Mouse (Mus musculus): ENCODE data around the gene Zfp775.
"Not testable (repeated sequence)": the region's sequence is repeated elsewhere in the genome, so short reads cannot be mapped to it uniquely, and the experiment has no call there.

Zfp775 gene

DNA sequence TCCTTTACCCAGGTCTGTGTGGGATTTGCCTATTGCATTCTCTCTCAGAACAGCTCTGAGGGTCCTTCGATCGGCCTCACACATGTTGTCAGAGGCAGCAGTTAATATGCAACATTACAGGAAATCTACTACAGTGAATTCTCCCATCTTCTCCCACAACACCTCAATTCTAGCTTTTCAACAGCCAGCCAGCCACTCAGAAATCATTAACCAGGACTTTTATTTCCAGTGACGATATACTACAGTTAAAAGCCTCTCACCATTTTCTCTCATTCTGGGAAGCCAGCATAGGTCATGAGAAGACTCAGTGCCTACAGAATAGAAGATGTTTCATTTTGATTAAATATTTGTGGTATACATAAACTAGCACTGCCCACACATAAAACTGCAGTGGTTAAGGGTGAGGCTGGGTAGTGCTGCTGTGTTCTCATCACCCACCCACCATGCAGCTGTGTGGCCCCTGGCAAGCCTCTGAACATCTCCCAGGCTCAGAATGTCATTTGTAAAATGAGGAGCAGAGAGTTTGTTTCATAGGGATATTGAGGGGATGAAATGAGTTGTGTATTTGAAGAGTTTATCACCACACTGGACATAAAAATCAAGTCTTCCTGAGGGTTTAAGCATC lies 10.5 kb upstream of the Zfp775 start:
- no peak for DNase-seq (ENCODE audit: low spot score)

DNA sequence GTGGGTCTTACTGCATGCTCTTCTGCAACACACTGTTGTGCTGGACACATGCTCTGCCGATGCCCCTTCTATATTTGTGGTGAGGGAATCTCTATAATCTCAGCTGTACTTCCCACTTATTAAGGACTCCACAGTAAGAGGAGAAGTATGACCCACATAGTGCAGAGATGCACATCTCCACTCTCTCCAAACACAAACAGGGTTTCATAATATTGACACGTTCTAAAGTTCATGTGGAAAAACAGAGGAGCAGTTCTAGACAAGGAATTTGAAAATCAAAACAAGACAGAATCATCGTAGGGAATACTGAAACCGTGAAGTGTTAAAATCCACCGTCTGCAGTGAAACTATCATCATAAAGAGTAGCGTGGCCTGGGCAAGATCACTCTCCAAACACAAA lies 10.0 kb upstream of the Zfp775 start:
- no peak for DNase-seq (ENCODE audit: low spot score)

DNA sequence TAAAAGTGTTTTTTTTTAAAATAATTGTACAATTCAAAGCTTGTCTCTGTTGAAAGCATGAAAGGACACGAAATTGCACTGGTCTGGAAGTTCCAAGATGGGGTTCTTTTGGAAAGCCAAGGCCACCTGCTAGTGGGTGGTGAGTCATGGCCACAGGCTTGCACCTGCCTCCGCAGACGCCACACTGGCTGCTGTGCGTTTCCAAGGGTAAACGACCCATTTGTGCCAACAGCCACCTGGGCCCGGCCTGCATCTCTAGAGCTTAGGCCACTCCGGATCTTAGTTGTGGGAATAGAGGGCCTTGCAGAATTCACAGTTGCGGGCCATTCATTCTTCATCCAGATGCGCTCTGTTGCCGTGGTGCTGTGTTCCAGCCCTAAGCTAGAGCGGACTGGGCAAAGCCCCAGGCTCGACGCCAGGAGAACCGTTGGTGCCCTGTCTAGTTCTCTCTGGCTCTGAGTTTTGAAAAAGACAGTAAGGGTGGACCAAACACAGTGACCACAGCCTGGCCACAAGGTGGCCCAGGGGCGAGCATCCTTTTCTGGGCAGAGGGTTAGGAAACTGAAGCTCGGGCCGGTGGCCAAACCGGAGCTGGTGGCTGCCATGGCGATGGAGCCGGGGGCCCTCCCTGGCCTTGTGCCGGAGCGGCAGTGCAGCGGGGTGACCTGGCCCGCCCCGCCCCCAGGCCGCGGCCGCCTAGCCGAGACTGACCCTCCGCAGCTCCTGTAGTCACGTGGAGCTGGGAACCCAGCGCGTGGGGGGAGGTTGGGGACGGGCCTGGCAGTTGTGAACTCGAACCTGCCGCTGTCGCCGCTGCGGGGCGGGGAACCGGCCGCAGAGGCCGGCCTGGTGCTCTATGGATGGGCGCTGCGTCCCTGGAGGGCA lies 8.5 kb upstream of the Zfp775 start, which contains the start of the genes Repin1 and Gm44965:
Gene Repin1 (plus strand): TSS at position 726 of the 885 bp plus-strand sequence.
Gene Gm44965 (plus strand): TSS at position 784 of the 885 bp plus-strand sequence.
- peak; percentile 50 for DNase-seq (ENCODE audit: low spot score)

DNA sequence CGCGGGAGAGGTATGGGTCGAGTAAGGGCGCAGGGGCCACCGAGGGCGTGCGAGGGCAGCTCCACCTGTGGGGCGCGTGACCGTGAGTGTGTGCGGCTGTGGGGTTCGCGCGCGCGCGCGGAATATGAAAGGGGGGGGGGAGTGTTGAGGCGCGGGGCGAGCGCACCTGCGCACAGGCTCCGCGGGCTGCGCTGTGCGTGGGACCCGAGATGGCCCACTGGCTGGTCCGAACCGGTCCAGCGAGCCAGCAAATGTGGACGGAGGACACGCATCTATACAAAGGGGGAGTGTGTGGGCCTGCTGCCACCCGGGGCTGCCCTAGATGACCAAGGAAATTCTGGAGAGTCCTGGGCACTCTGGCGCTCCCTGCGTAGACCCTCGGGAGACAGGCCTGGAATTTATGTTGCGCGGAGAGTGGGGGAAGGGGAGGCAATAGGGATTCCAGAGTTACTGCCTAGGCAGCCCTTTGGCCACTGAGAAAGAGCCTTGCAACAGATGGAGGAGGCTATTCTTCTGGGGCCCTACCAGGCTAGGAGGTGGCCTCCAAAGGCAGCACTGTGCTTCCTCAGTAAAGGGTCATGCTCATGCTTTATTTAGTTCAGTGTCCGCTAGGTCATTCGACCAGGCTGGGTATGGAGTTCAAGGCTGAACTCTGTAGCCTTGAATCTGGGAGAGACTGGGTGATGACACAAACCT lies 7.7 kb upstream of the Zfp775 start:
- no peak for DNase-seq (ENCODE audit: low spot score)

DNA sequence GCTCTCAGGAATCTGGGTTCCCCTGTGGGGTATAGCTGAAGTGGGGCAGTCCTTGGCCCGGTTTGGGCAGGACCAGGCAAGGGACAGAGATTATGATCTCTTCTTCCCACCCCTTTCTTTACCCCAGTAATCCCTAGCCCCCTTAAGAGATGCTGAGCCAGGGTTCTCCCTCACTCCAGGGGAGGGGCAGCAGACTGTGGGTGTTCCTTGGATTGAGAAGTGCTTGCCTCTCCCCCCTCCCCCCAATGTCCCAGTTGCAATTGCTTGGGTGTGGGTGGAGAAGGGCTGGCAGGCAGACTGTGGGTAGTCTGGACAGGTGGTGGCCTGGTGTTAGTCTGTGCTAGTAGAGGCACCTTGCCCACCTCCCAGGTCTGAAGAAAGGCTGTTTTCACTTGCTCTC lies 6.6 kb upstream of the Zfp775 start:
- no peak for DNase-seq (ENCODE audit: low spot score)

DNA sequence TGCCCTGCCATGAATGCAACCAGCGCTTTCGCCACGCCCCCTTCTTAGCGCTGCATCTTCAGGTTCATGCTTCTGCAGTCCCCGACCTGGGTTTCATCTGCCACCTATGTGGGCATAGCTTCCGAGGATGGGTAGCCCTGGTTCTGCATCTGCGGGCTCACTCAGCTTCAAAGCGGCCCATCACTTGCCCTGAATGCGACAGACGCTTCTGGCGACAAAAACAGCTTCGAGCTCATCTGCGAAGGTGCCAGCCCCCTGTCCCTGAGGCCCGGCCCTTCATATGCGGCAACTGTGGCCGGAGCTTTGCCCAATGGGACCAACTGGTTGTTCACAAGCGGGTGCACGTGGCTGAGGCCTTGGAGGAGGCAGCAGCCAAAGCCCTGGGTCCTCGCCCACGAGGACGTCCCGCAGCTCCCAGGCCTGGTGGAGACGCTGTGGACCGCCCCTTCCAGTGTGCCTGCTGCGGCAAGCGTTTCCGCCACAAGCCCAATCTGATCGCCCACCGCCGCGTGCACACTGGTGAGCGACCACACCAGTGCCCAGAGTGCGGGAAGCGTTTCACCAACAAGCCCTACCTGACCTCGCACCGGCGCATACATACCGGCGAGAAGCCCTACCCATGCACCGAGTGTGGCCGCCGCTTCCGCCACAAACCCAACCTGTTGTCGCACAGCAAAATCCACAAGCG lies 5.2 kb upstream of the Zfp775 start:
- no peak for DNase-seq (ENCODE audit: low spot score)

DNA sequence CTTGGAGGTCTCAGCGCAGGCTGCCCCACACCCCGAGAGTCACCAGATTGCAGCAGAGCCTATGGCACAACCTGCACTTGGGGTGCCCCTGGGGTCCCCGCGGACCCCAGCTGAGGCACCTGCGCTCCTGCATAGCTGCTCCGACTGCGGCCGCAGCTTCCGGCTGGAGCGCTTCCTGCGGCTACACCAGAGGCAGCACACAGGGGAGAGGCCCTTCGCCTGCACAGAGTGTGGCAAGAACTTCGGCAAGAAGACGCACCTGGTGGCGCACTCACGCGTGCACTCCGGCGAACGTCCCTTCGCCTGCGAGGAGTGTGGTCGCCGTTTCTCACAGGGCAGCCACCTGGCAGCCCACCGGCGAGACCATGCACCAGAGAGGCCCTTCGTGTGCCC lies 4.6 kb upstream of the Zfp775 start:
- DNase-seq (ENCODE audit: low spot score), result no peak

DNA sequence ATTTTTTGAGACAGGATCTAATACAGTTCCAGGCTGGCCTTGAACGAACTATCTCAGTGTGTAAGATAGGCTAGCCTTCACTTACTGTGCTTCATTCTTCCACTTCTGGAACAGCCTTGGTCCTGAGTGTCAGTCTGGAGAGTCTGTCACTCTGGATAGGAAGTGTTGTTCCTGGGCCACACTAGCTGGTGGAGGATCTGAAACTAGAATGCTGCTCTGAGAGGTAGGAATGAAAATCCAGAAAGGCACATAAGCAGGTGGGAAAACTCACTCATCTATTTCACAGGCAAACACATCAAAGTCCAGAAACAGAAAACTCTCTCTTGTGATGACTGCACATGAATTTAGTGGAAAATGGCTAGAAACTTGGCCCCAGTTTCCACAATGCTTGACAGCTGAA lies 1.3 kb upstream of the Zfp775 start:
- DNase-seq (ENCODE audit: low spot score), result no peak

DNA sequence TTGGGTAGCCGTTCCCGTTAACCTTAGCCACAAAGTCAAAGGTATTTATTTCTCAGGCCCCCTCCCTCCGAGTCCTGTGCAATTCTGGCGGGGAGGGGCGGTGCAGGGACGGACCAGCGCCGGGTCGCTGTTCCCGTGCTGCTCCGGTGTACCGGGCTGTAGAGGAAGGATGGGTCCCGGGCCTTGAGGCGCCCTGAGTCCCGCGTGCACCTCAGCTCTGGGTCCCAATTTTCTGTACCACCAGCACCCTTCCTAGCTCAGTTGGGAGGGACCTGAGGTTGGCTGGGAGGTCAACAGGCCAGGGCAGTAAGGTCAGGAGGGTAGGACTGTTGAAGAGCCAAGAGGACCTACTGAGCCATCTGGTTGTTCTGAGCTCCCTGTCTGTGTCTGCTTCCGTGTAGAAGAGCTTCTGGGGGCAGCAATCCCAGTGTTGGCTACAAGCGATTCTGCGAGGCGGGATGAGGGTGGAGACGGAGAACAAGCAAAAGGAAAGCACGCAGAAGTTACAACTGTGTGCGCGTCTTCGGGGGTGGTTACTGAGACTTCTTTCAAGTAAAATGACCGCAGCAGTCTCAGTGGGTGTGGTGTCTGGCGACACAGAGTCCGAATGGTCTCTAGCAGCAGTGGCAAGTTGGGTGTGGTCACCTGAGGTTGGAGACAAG lies 348 bp downstream of the Zfp775 start:
- peak; percentile 8 for DNase-seq (ENCODE audit: low spot score)

DNA sequence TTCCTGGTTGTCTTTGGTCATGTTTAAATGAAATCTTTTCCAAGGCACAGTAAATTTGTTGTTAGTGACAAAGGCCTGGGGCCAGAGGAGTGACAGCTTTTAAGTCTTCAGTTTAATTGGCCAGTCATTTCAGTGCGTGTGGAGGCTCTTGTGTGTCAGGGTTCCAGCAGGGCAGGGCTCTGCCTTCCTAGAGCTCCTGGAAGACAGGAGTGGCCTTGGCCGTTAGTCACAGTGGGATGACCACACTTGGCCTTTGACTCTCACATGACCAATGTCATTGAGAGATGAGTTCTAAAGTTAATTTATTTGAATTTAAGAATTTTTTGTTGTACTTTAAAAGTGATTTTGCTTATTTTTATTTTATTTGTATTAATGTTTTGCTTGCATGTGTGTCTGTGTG lies 6.3 kb downstream of the Zfp775 start:
- no peak for DNase-seq (ENCODE audit: low spot score)

DNA sequence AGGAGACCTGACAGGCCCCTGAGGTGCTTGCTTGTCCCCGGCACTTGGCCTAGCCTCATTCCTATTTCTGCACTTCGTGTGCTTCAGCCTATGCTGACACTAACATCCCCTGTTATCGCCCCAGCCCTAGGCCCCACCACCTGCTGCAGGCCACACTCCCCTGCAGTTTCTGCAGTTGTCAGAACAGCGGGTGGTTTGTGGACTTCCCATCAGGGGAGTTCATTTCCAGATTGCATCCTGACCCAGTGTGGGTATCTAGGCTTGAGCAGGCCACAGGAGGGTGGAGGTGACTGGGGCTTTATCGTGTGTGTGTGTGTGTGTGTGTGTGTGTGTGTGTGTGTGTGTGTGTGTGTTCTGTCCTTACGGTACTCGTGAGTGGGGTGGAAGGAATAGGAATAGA lies 7.6 kb downstream of the Zfp775 start:
- no peak for DNase-seq (ENCODE audit: low spot score)

DNA sequence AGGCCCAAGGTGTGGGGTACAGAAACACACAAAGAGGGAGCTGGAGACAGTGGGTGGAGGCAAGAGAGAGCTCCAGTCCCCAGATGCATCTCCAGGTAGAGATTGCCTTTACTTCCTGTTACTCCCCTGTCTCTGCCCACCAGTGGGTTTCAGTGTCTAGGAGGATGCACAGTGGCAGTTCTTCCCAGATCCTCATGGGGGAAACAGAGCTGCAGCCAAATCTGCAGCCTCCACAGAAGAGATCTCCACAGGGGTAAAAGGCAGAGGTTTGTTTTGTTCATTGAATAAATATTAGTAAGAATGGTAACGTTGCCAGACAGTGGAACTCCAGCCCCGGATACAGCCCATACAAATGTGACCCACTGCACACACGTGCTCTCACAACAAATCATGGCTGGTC lies 8.8 kb downstream of the Zfp775 start:
- DNase-seq (ENCODE audit: low spot score), result no peak

DNA sequence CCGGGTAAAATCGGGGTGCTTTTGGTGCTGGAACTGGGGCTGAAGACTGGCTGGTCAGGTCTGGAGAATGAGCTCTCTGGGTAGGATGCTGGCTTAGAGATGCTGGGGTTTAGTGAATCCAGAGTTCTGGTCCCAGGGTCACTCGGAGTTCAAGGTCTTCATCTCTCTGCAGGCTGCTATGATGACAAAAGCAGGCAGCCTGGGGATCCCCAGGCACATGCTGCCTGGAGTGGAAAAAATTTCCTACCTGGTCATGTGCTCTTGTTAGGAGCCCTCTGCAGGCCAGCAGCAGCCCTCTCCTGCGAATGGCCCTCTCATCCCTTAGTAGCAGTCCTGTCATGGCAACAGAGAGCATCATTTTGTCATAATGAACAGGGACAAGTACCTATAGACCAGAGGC lies 11.6 kb downstream of the Zfp775 start:
- no peak for DNase-seq (ENCODE audit: low spot score)

DNA sequence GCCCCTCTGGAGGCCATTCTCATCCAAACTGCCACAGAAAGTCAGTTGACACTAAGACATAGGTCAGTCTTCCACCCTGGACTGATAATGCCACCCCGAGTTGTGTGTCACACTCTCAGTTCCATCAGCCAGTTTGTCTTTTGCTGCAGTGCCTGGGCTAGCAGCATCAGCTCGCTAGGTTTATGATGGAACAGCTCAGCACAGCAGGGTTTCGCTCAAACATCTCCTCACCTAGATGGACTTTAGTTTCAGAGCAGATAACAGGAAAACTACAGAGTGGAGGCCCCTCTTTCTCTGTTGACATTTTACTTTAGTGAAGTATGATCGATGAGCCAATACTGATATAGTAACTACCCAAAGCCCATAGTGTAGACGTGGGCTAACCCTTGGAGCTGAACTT lies 12.9 kb downstream of the Zfp775 start:
- DNase-seq (ENCODE audit: low spot score), result no peak

DNA sequence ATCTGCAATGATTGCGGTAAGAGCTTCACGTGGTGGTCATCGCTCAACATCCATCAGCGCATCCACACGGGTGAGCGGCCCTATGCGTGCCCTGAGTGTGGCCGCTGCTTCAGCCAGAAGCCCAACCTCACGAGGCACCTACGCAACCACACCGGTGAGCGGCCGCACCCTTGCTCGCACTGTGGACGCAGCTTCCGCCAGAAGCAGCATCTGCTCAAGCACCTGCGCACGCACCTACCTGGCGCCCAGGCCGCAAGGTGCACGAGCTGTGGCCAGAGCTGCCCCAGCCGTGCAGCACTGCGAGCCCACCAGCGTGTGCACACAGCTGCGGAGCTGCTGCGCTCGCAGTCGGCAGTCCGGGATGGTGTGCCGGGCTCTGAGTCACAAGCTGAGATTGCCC lies 18.2 kb downstream of the Zfp775 start:
- no peak for DNase-seq (ENCODE audit: low spot score)

DNA sequence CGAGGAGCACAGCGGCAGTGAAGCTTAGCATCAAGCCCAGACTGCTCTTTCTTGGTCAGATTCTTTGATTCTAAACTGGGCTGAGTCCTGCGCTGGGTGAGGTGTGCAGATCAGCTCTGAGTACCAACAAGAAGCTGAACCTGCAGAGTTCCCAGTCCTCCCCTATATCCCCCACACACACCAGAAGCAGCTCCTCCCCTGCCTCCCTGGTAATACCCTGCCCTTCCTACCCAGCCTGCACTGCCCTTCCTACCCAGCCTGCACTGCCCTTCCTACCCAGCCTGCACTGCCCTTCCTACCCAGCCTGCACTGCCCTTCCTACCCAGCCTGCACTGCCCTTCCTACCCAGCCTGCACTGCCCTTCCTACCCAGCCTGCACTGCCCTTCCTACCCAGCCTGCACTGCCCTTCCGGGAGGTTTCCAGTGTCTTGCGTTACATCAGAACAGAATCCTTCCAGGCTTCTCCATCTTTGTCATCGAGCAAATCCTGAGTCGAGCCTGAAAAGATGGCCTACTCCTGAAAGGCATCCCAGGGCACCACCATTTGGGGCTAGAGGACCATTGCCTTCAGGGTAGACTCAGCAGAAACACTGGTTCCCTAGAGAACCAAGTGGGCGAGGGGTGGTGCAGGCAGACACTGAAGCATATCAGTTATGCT lies 20.5 kb downstream of the Zfp775 start:
- DNase-seq (ENCODE audit: low spot score), result not testable (repeated sequence)

DNA sequence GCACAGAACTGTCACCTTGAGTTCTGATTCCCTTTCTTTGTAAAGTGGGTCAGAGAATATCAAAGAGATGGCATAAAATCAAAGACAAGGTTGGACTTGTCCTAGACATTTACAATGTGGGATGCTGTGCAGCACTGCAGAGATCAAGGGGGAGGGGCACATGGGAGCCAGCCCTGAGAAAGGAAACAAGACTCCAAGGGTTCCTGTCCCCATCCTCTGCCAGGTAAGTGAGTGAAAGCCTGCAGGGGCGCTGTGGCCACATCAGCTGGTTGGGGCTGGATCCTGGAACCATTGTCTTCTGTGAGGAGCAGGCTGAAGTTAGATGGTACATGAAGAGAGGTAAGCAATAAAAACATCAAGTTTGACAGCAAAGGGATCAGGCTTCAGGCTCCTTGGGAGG lies 21.6 kb downstream of the Zfp775 start:
- DNase-seq (ENCODE audit: low spot score), result no peak

DNA sequence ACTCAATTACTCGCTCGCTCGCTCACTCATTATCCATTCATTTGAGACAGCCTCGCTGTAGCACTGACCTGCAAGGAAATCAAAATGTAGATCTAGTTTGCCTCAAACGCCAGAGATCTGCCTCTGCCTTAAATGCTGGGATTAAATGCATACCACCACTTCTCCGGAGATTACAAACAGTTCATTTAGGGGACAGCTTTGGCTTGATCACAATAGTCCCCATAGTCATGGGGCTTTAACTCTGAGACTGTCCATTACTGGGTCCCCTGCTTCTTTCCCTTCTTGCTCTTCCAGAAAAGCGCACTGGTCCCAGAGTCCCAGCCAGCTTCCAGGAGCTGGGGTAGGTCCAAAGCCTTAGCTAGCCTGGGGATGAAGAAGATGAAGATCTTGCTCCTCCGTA lies 24.6 kb downstream of the Zfp775 start, which contains the start of gene AI854703:
Gene AI854703 (plus strand): TSS at position 301 of the 400 bp plus-strand sequence.
- no peak for DNase-seq (ENCODE audit: low spot score)

DNA sequence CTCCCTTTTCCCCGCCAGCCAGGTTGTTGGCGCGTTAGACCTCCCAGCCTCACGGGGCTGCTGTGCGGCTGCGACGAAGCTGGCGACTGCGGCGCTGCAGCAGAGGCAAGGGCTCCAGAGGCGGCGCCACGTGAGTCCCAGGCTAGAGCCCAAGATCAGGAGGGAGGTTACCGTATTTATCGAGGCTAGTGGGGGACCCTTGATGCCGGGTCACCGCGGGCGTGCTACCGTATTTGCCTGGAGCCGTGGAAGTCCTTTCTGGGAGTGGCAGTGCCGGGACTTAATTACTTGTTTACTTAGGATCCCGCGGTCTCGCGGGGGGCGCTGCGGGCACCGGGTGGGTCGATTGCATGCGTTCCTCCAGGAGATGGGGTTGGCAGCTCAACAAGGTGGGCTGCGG lies 25.1 kb downstream of the Zfp775 start:
- peak; percentile 49 for DNase-seq (ENCODE audit: low spot score)

DNA sequence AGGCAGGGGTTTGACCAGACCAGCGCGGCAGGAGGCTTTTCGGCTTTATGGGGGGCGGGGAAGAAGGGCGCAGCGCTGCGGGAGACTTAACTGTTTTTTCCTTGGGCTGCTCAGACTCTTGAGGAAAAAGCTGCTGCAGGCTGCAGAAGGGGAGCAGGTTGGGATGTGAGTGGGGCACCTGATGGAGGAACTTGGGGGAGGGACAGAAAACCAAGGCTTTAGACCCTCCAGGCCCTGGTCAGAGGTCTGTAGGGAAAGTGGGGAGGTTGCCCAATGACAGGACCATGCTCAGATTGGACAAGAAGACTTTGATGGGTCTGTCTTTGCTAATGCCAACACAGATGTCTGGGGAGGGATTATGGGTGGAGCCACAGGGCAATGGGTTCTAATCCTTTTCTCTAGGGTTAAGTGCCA lies 25.7 kb downstream of the Zfp775 start:
- DNase-seq (ENCODE audit: low spot score), result no peak

DNA sequence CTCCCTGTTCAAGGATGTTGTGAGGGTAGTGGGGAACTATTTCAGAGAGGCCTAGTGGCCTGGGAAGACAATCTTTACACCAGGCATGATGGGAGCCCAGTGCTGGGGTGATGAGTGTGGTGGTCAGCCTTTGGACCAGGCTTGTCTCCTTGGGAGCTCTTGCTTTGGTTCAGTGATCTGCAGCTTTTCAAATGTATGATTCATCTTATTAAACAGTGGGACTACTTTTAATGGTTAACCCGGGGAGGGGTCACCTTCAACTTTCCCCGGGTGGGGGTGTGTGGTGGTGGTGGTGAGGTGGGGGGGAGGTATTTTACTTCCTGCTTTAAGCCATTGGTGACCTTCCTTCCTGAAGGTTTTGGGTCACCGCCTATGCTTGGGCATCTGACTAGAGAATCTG lies 26.5 kb downstream of the Zfp775 start:
- no peak for DNase-seq (ENCODE audit: low spot score)

Data from T-cell, adult 2 months (primary cell).